Mouse (Mus musculus): ENCODE results near the gene Stum.

DNA sequence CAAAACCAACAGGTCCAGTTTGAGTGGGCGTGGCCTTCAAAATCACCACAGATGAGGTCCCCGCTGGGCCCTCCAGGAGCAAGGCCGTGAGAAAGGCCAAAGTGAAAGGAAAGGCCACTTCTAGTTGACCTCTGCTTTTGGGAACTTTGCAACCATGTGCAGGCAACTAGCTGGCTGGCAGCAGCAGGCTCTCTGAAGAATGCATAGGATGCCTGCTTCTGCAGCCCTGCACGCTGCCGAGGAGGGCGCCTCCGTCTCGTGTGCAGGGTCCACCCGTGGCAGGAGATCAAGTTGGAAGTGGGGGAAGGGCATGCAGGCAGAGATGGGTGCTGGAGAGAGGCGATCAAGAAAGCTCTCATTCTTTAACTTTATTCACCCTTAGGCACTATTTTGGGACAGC, 1.3 kb downstream of the Stum start:
- TF ChIP-seq CTCF (IDR thresholded peaks at IDR 0.05; ENCODE audit: low read depth) (no peak), EP300 (IDR thresholded peaks at IDR 0.05; ENCODE audit: low read depth) (no peak)

Measured in liver, postnatal 0 days (tissue).